Mouse (Mus musculus) limb, embryonic 13.5 days (tissue): ENCODE results near the gene Thap3. TPM values are rescaled to one million over a fixed set of nuclear protein-coding genes. Genes with fewer than 3 reads are reported as not detected.

Experiments used
- ATAC-seq: fragments of 200-750 bp; cut with Nextera tagmentation; 2 replicates; pipeline ENCODE4 v1.8.0; 2017; ENCODE audit warnings: low read depth, moderate number of reproducible peaks, moderate TSS enrichment; ENCODE audit not compliant: low FRiP score
- H3K27ac ChIP-seq: fragments of 300-500 bp; sonication (generic); 2 replicates; pipeline ENCODE4 v1.5.1; 2015; ENCODE audit warnings: inconsistent platforms, mild to moderate bottlenecking, moderate library complexity
- H3K27me3 ChIP-seq: fragments of 300-500 bp; sonication (generic); 2 replicates; pipeline ENCODE4 v1.6.1; 2015; ENCODE audit warnings: mild to moderate bottlenecking, inconsistent platforms
- H3K36me3 ChIP-seq: fragments of 300-500 bp; sonication (generic); 2 replicates; pipeline ENCODE4 v1.6.1; 2015; ENCODE audit warnings: inconsistent platforms, mild to moderate bottlenecking, moderate library complexity
- H3K4me1 ChIP-seq: fragments of 300-500 bp; sonication (generic); 2 replicates; pipeline ENCODE4 v1.6.1; 2015; ENCODE audit warnings: inconsistent platforms
- H3K4me2 ChIP-seq: fragments of 300-500 bp; sonication (generic); replicated peaks from 2 replicates; pipeline ENCODE4 v1.6.1; 2015; ENCODE audit warnings: inconsistent platforms, mild to moderate bottlenecking, moderate library complexity
- H3K4me3 ChIP-seq: fragments of 300-500 bp; sonication (generic); 2 replicates; pipeline ENCODE4 v1.5.1; 2015; ENCODE audit warnings: moderate library complexity, mild to moderate bottlenecking, inconsistent platforms
- H3K9ac ChIP-seq: fragments of 300-500 bp; sonication (generic); 2 replicates; pipeline ENCODE4 v1.6.1; 2015; ENCODE audit warnings: mild to moderate bottlenecking, inconsistent platforms
- H3K9me3 ChIP-seq: fragments of 300-500 bp; sonication (generic); 2 replicates; pipeline ENCODE4 v1.6.1; 2016; ENCODE audit warnings: inconsistent platforms
- WGBS: fragments of 180-500 bp; shearing (Covaris S2); methylation state at CpG from one replicate; pipeline ENCODE4 v1.1.7; 2015; 5-methylcytosine and 5-hydroxymethylcytosine counted together
- polyA plus RNA-seq: library from polyadenylated mRNA; unstranded; fragments of >200 nt; fragmentation: Nextera tagmentation; extraction: Ambion mirVana; gene quantifications from 2 replicates; pipeline ENCODE4 v1.2.1, GENCODE M21; 2015

Gene Thap3
- polyA plus RNA-seq, 1 experiment from 2014 or later, result 51.0 TPM

GRCm38 (mm10) chr4:152021568-152022097, 32.8 kb upstream of the Thap3 start:
- Histone ChIP-seq H3K4me2 (no peak overlapping the region), H3K27me3 (no peaks in the 10 kb centered on the region), H3K27ac (no peak overlapping the region), H3K36me3 (peaks cover 84% of the 10 kb centered on the region), H3K9ac (0 out of 2 replicates have a peak overlapping the region, but pooled peaks have one; percentile 20), H3K4me1 (peaks cover 22% of the 10 kb centered on the region), H3K4me3 (no peak overlapping the region), H3K9me3 (no peaks in the 10 kb centered on the region)
- ATAC-seq, result no peak
- 80% methylated on average over 12 of the region's 12 CpGs for WGBS

- Histone ChIP-seq H3K4me2 (no peak overlapping the region), H3K27me3 (no peaks in the 10 kb centered on the region), H3K9ac (no peak overlapping the region), H3K4me3 (no peak overlapping the region), H3K4me1 (peaks cover 5% of the 10 kb centered on the region), H3K36me3 (peaks cover 91% of the 10 kb centered on the region), H3K9me3 (no peaks in the 10 kb centered on the region), H3K27ac (no peak overlapping the region)
- 93% methylated on average over 21 of the region's 21 CpGs for WGBS
- ATAC-seq, result no peak
These were observed 31.2 kb upstream of the Thap3 start for GRCm38 (mm10) chr4:152020024-152020423.

- no peak for ATAC-seq
- no peaks in the 10 kb centered on the region for H3K27me3 ChIP-seq
- no peaks in the 10 kb centered on the region for H3K4me1 ChIP-seq
- no peak overlapping the region for H3K4me2 ChIP-seq
- no peak overlapping the region for H3K27ac ChIP-seq
- H3K9me3 ChIP-seq, result no peaks in the 10 kb centered on the region
- H3K4me3 ChIP-seq, result no peak overlapping the region
- no peak overlapping the region for H3K9ac ChIP-seq
- H3K36me3 ChIP-seq, result peaks cover 91% of the 10 kb centered on the region
- WGBS, result 82% methylated on average over 6 of the region's 6 CpGs
These were observed 30.3 kb upstream of the Thap3 start for GRCm38 (mm10) chr4:152019073-152019472.

GRCm38 (mm10) chr4:152013036-152013813, 24.4 kb upstream of the Thap3 start:
- Histone ChIP-seq H3K27me3 (no peaks in the 10 kb centered on the region), H3K4me2 (no peak overlapping the region), H3K9ac (peak overlapping the region; percentile 1; the same call in 1 of the 2 replicates), H3K36me3 (peaks cover 54% of the 10 kb centered on the region), H3K27ac (no peak overlapping the region), H3K9me3 (no peaks in the 10 kb centered on the region), H3K4me1 (peaks cover 26% of the 10 kb centered on the region), H3K4me3 (no peak overlapping the region; the same call in 1 of the 2 replicates)
- ATAC-seq, result no peak
- 83% methylated on average over 12 of the region's 12 CpGs for WGBS

- H3K27me3 ChIP-seq, result peaks cover 4% of the 10 kb centered on the region
- H3K36me3 ChIP-seq, result peaks cover 44% of the 10 kb centered on the region
- ATAC-seq, result no peak
- no peaks in the 10 kb centered on the region for H3K9me3 ChIP-seq
- no peak overlapping the region for H3K27ac ChIP-seq
- H3K4me2 ChIP-seq, result peak overlapping the region; percentile 99; the same call in 1 of the 2 replicates
- 90% methylated on average over 16 of the region's 16 CpGs for WGBS
- no peak overlapping the region for H3K9ac ChIP-seq
- H3K4me1 ChIP-seq, result peaks cover 37% of the 10 kb centered on the region
- H3K4me3 ChIP-seq, result 0 out of 2 replicates have a peak overlapping the region, but pooled peaks have one; percentile 84
These were observed 23.3 kb upstream of the Thap3 start for GRCm38 (mm10) chr4:152012109-152012508.

GRCm38 (mm10) chr4:152011171-152011760, 22.5 kb upstream of the Thap3 start:
- Histone ChIP-seq H3K4me1 (peaks cover 39% of the 10 kb centered on the region), H3K4me2 (peak overlapping the region; percentile 99), H3K9me3 (no peaks in the 10 kb centered on the region), H3K4me3 (peak overlapping the region; percentile 84), H3K9ac (peak overlapping the region; percentile 83), H3K27ac (no peak overlapping the region), H3K36me3 (peaks cover 42% of the 10 kb centered on the region), H3K27me3 (peaks cover 4% of the 10 kb centered on the region)
- no peak for ATAC-seq
- 74% methylated on average over 8 of the region's 8 CpGs for WGBS

- Histone ChIP-seq H3K9ac (peak overlapping the region; percentile 83), H3K4me3 (peak overlapping the region; percentile 84), H3K27me3 (peaks cover 4% of the 10 kb centered on the region), H3K4me1 (peaks cover 39% of the 10 kb centered on the region), H3K27ac (no peak overlapping the region; the same call in 1 of the 2 replicates), H3K4me2 (peak overlapping the region; percentile 99), H3K9me3 (no peaks in the 10 kb centered on the region), H3K36me3 (peaks cover 36% of the 10 kb centered on the region)
- 12% methylated on average over 13 of the region's 13 CpGs for WGBS
- ATAC-seq, result no peak
These were observed 21.9 kb upstream of the Thap3 start for GRCm38 (mm10) chr4:152010707-152011134.

- Histone ChIP-seq H3K4me2 (peak overlapping the region; percentile 99), H3K4me3 (peak overlapping the region; percentile 84), H3K27ac (peak overlapping the region; percentile 89; the same call in 1 of the 2 replicates), H3K36me3 (peaks cover 31% of the 10 kb centered on the region), H3K4me1 (peaks cover 39% of the 10 kb centered on the region), H3K27me3 (peaks cover 4% of the 10 kb centered on the region), H3K9me3 (no peaks in the 10 kb centered on the region), H3K9ac (peak overlapping the region; percentile 83)
- peak; percentile 38; the same call in 1 of the 2 replicates for ATAC-seq
- WGBS, result 3% methylated on average over 10 of the region's 10 CpGs
These were observed 21.4 kb upstream of the Thap3 start for GRCm38 (mm10) chr4:152010091-152010706.

GRCm38 (mm10) chr4:152009076-152010051, 20.6 kb upstream of the Thap3 start:
- H3K9me3 ChIP-seq, result no peaks in the 10 kb centered on the region
- peak; percentile 78 for ATAC-seq
- peaks cover 4% of the 10 kb centered on the region for H3K27me3 ChIP-seq
- peaks cover 23% of the 10 kb centered on the region for H3K36me3 ChIP-seq
- WGBS, result under 1% methylated on average over 114 of the region's 115 CpGs
- H3K9ac ChIP-seq, result peak overlapping the region; percentile 83
- H3K4me3 ChIP-seq, result peak overlapping the region; percentile 84
- peak overlapping the region; percentile 99 for H3K4me2 ChIP-seq
- peaks cover 39% of the 10 kb centered on the region for H3K4me1 ChIP-seq
- H3K27ac ChIP-seq, result peak overlapping the region; percentile 89

GRCm38 (mm10) chr4:152008622-152009075, 19.9 kb upstream of the Thap3 start, which contains the start of gene Klhl21:
Gene Klhl21, plus strand, starts transcription at chr4:152008803.
- peak within 1 kb of the TSS; percentile 89 for H3K27ac ChIP-seq
- H3K4me2 ChIP-seq, result peak within 1 kb of the TSS; percentile 99
- peaks cover 4% of the 10 kb centered on the region for H3K27me3 ChIP-seq
- no peaks in the 10 kb centered on the region for H3K9me3 ChIP-seq
- H3K9ac ChIP-seq, result peak within 1 kb of the TSS; percentile 83
- ATAC-seq, result peak; percentile 90
- peaks cover 39% of the 10 kb centered on the region for H3K4me1 ChIP-seq
- peaks cover 16% of the 10 kb centered on the region for H3K36me3 ChIP-seq
- WGBS, result under 1% methylated on average over 44 of the region's 45 CpGs
- H3K4me3 ChIP-seq, result peak within 1 kb of the TSS; percentile 84

- H3K9ac ChIP-seq, result peak overlapping the region; percentile 83; the same call in 1 of the 2 replicates
- H3K4me2 ChIP-seq, result peak overlapping the region; percentile 99
- peaks cover 4% of the 10 kb centered on the region for H3K27me3 ChIP-seq
- peak overlapping the region; percentile 52; the same call in 1 of the 2 replicates for H3K27ac ChIP-seq
- H3K9me3 ChIP-seq, result no peaks in the 10 kb centered on the region
- H3K4me1 ChIP-seq, result peaks cover 39% of the 10 kb centered on the region
- ATAC-seq, result no peak
- H3K36me3 ChIP-seq, result peaks cover 10% of the 10 kb centered on the region
- peak overlapping the region; percentile 84 for H3K4me3 ChIP-seq
- WGBS, result 0% methylated on average over 14 of the region's 14 CpGs
These were observed 19.3 kb upstream of the Thap3 start for GRCm38 (mm10) chr4:152008148-152008500.
